Mouse (Mus musculus) spleen, postnatal 36 days (tissue): ENCODE measurements around the gene Arhgap20.

Source experiments
- DNase-seq, 2 experiments: peaks; one replicate each; pipeline ENCODE4 v3.0.0; 2022; ENCODE audit warnings: low spot score in 2 of 2, mixed read lengths in 1 of 2

Arhgap20 gene

GRCm38 (mm10) chr9:51798251-51798650 is 33.1 kb downstream of the Arhgap20 start:
- no peak for DNase-seq

- DNase-seq: no peak
Observed at GRCm38 (mm10) chr9:51799156-51799555, 34.0 kb downstream of the Arhgap20 start.

GRCm38 (mm10) chr9:51807272-51807671 is 42.1 kb downstream of the Arhgap20 start:
- no peak for DNase-seq

- no peak for DNase-seq
Observed at GRCm38 (mm10) chr9:51812931-51813330, 47.8 kb downstream of the Arhgap20 start.

GRCm38 (mm10) chr9:51824516-51824915 is 59.4 kb downstream of the Arhgap20 start:
- no peak for DNase-seq

- DNase-seq: no peak
Observed at GRCm38 (mm10) chr9:51831596-51831995, 66.5 kb downstream of the Arhgap20 start.

- DNase-seq: no peak
Observed at GRCm38 (mm10) chr9:51832368-51832767, 67.2 kb downstream of the Arhgap20 start.

GRCm38 (mm10) chr9:51837716-51838115 is 72.6 kb downstream of the Arhgap20 start:
- no peak for DNase-seq

- no peak for DNase-seq
Observed at GRCm38 (mm10) chr9:51843216-51843615, 78.1 kb downstream of the Arhgap20 start.

GRCm38 (mm10) chr9:51845796-51846195 is 80.7 kb downstream of the Arhgap20 start:
- DNase-seq: no peak

- DNase-seq: no peak
Observed at GRCm38 (mm10) chr9:51853772-51854171, 88.6 kb downstream of the Arhgap20 start.

- no peak for DNase-seq
Observed at GRCm38 (mm10) chr9:51864273-51864672, 99.1 kb downstream of the Arhgap20 start.

- no peak for DNase-seq
Observed at GRCm38 (mm10) chr9:51866634-51867033, 101.5 kb downstream of the Arhgap20 start.

GRCm38 (mm10) chr9:51869056-51869455 is 103.9 kb downstream of the Arhgap20 start:
- DNase-seq: no peak

- no peak for DNase-seq
Observed at GRCm38 (mm10) chr9:51874348-51874747, 109.2 kb downstream of the Arhgap20 start.

GRCm38 (mm10) chr9:51875531-51875930 is 110.4 kb downstream of the Arhgap20 start:
- DNase-seq: no peak

- DNase-seq: no peak
Observed at GRCm38 (mm10) chr9:51881386-51881785, 116.2 kb downstream of the Arhgap20 start.

- no peak for DNase-seq
Observed at GRCm38 (mm10) chr9:51881881-51882280, 116.7 kb downstream of the Arhgap20 start.

GRCm38 (mm10) chr9:51883319-51883718 is 118.2 kb downstream of the Arhgap20 start:
- no peak for DNase-seq

- no peak for DNase-seq
Observed at GRCm38 (mm10) chr9:51892921-51893320, 127.8 kb downstream of the Arhgap20 start.
